Mouse (Mus musculus) embryonic fibroblast, embryonic 13.5 days (primary cell): ENCODE data around the gene Map4k4. TPM values are rescaled to one million over a fixed set of nuclear protein-coding genes. Genes with fewer than 3 reads are reported as not detected.

ENCODE experiments used
- H3K27ac ChIP-seq: 2 replicates; pipeline ENCODE4 v1.5.1; 2012; ENCODE audit warnings: low read length, control low read depth, inconsistent platforms; ENCODE audit not compliant: insufficient read depth
- H3K4me1 ChIP-seq: 2 replicates; pipeline ENCODE4 v1.6.1; 2011; ENCODE audit warnings: low read length; ENCODE audit not compliant: control insufficient read depth, insufficient read depth
- H3K4me3 ChIP-seq: 2 replicates; pipeline ENCODE4 v1.5.1; 2011; ENCODE audit warnings: mild to moderate bottlenecking, control low read depth, low read length; ENCODE audit not compliant: insufficient read depth
- CTCF ChIP-seq: IDR thresholded peaks from 2 replicates; pipeline ENCODE4 v1.5.1; 2011; ENCODE audit warnings: mild to moderate bottlenecking, control low read depth, low read length, moderate library complexity, borderline replicate concordance; ENCODE audit not compliant: insufficient read depth
- POLR2A ChIP-seq: IDR thresholded peaks from 2 replicates; pipeline ENCODE4 v1.6.1; 2011; ENCODE audit warnings: low read depth, mild to moderate bottlenecking, control low read depth, low read length, moderate library complexity
- polyA plus RNA-seq: library from polyadenylated mRNA; stranded (reverse); fragments of >200 nt; gene quantifications from 2 replicates; pipeline ENCODE4 v1.2.4, GENCODE M21; 2011; ENCODE audit warnings: low read depth; ENCODE audit not compliant: missing spikeins, insufficient read length

Map4k4 gene
- polyA plus RNA-seq, 1 experiment = 259 TPM

DNA sequence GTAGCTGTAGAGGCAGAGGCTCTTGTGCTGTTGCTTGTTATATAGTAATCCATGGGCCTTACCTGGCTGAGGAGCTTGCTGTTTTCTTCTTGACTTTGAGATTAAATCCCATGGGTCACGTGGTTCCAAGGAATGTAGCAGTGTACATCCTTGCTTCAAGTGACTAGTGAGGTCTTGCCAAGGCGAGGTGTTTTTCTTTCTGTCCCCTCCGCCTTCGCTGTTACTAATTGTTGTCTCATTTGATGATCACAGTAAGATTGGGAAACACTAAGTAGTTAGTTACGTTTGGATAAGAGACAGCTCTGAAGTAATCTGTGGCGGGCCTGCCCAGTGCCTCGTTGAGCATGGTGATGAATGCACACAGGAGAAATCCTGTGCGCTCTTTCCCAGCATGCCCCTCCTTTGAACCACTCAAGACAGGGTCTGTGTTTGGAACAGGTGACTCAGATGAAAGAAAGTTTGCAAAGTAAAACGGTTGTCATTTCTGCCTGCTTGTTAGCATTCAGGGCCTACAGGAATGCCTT lies 31.6 kb downstream of the Map4k4 start:
- Histone ChIP-seq H3K27ac (no peak overlapping the region), H3K4me1 (peaks cover 49% of the 10 kb centered on the region), H3K4me3 (no peak overlapping the region)
- no peak for TF ChIP-seq CTCF
- TF ChIP-seq POLR2A = no peak

DNA sequence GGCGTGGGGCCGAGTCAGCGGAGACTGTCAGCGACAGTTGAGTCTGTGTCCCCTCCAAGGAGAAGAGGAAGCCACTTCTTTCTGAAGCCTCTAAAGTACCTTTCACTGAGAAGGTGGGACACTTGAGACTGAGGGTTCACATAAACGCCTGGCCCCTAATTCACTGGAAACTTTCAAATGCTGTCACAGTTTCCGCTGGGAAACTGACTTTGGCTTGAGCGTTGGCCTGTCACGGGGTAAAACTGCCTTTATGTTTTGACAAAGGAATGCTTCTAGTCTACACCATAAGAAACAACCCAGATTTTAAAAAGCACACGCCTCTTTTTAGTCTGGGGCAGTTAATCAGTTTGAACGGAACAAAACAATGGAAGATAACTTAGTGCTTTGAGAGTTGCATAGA lies 32.2 kb downstream of the Map4k4 start:
- Histone ChIP-seq H3K4me3 (no peak overlapping the region), H3K4me1 (peaks cover 49% of the 10 kb centered on the region), H3K27ac (no peak overlapping the region)
- TF ChIP-seq CTCF (no peak), POLR2A (no peak)

DNA sequence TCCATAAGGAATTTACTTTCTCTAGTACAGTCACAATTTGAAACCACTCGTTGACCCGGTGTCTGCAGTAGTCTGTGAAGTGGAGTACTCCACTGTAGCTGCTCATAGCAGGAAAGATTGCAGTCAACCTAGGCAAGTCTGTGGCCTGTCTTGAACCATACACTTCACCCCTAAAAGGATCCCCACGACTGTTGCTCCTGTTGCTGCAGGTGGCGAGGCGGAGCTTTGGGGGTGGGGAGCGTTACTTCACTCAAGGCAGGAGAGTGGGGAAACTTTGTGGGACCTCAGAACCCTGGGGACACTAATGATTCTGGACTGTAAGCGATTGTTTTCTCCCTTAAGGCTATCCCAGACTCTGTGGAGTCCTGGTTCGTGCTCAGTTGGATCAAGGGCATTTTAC lies 34.2 kb downstream of the Map4k4 start:
- TF ChIP-seq CTCF (no peak), POLR2A (no peak)
- H3K4me3 ChIP-seq = no peak overlapping the region
- H3K4me1 ChIP-seq = peaks cover 38% of the 10 kb centered on the region
- no peak overlapping the region; the same call in 1 of the 2 replicates for H3K27ac ChIP-seq

GRCm38 (mm10) chr1:39935616-39936015 lies 34.9 kb downstream of the Map4k4 start:
- Histone ChIP-seq H3K4me3 (peak overlapping the region; percentile 20; the same call in 1 of the 2 replicates), H3K27ac (no peak overlapping the region), H3K4me1 (peaks cover 37% of the 10 kb centered on the region)
- no peak for TF ChIP-seq POLR2A
- TF ChIP-seq CTCF = no peak

- TF ChIP-seq POLR2A = no peak
- TF ChIP-seq CTCF = peak; percentile 95
- peak overlapping the region; percentile 25 for H3K4me3 ChIP-seq
- H3K4me1 ChIP-seq = peaks cover 41% of the 10 kb centered on the region
- H3K27ac ChIP-seq = no peak overlapping the region
Measured at GRCm38 (mm10) chr1:39936332-39936802, 35.7 kb downstream of the Map4k4 start.

GRCm38 (mm10) chr1:39936934-39937333 lies 36.2 kb downstream of the Map4k4 start:
- H3K27ac ChIP-seq = no peak overlapping the region
- peaks cover 46% of the 10 kb centered on the region for H3K4me1 ChIP-seq
- no peak for TF ChIP-seq POLR2A
- no peak overlapping the region for H3K4me3 ChIP-seq

- Histone ChIP-seq H3K4me1 (peaks cover 46% of the 10 kb centered on the region), H3K4me3 (no peak overlapping the region), H3K27ac (no peak overlapping the region)
- TF ChIP-seq POLR2A (no peak), CTCF (no peak)
Measured at GRCm38 (mm10) chr1:39937609-39938008, 36.9 kb downstream of the Map4k4 start.

GRCm38 (mm10) chr1:39939401-39939800 lies 38.7 kb downstream of the Map4k4 start:
- H3K27ac ChIP-seq = no peak overlapping the region
- peaks cover 45% of the 10 kb centered on the region for H3K4me1 ChIP-seq
- H3K4me3 ChIP-seq = no peak overlapping the region
- TF ChIP-seq CTCF (no peak), POLR2A (no peak)

DNA sequence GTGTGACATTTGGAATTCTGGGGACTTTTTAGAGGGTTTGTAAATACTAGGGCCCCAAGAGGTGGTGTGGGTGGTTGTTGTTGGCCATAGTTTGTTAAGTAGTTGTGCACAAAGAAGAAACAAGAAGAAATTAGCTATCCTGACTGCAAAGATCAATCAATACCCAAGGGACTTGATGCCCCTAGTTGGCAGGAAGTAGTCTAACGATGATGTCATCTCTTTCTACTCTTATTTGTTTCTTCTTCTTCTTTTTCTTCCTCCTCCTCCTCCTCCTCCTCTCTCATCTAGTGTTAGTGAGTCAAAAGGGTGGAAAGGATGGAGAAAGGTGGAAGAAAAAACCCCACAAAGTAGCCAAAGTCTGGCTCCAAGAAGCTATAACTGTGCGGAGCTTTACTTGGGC lies 39.6 kb downstream of the Map4k4 start:
- no peak for TF ChIP-seq POLR2A
- no peak for TF ChIP-seq CTCF
- Histone ChIP-seq H3K4me1 (peaks cover 44% of the 10 kb centered on the region), H3K4me3 (no peak overlapping the region), H3K27ac (no peak overlapping the region)

- H3K4me3 ChIP-seq = no peak overlapping the region
- H3K27ac ChIP-seq = no peak overlapping the region
- H3K4me1 ChIP-seq = peaks cover 44% of the 10 kb centered on the region
- TF ChIP-seq POLR2A (no peak), CTCF (no peak)
Measured at GRCm38 (mm10) chr1:39941237-39942179, 40.8 kb downstream of the Map4k4 start.
